Mouse (Mus musculus): ENCODE data around the gene Pim1.

DNA sequence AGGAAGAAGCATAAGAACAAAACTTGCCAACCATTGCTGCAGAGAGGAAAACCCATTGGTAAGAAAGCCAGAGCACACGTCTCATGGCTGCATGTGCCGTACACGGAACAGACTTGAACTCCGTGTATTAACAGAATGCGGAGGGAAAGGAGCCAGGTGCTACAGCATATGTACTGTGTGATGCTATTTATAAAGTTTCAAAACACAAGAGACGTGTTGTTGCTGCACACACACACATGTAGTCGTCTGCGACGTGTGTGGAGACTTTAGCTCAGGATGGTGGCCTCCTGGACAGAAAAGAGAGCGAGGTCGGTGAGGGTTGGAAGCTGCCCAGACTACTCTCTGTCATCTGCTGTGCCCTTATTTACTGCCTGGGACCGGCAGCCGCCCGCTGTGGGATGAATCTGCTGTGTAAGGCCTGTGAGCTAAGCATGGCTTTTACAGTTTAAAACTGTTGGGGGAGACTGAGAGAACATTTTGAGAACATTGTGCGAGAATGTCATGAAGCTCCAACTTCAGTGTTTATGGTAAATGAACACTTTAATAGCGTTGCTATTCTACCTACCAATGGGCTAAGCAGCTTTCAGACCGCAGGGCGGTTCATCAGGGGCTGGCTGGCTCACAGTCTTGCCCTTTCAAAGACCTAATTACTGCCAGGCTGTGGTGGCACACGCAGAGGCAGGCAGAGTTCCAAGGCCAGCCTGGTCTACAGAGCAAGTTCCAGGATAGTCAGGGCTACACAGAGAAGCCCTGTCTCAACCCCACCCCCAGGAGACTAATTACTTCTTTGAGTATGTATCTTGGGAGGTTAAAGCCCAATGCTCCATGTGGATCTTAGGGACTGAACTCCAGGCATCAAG, 52.5 kb downstream of the Pim1 start:
- TF ChIP-seq CTCF (IDR thresholded peaks at IDR 0.05; ENCODE audit: low read depth) (no peak), EP300 (optimal IDR thresholded peaks at IDR 0.05) (no peak)
